Mouse (Mus musculus) heart, adult 2 months (tissue): ENCODE results near the gene Gm20388.

Experiments
- CTCF ChIP-seq: fragments of 200-600 bp; IDR thresholded peaks from 2 replicates; pipeline ENCODE4 v1.8.1; 2022; ENCODE audit warnings: antibody characterized with exemption, mild to moderate bottlenecking, moderate library complexity
- POLR2A ChIP-seq: fragments of 200-500 bp; IDR thresholded peaks from 2 replicates; pipeline ENCODE4 v1.6.1; 2011; ENCODE audit warnings: mild to moderate bottlenecking, low read depth, low read length, control low read depth; ENCODE audit not compliant: insufficient read depth

DNA sequence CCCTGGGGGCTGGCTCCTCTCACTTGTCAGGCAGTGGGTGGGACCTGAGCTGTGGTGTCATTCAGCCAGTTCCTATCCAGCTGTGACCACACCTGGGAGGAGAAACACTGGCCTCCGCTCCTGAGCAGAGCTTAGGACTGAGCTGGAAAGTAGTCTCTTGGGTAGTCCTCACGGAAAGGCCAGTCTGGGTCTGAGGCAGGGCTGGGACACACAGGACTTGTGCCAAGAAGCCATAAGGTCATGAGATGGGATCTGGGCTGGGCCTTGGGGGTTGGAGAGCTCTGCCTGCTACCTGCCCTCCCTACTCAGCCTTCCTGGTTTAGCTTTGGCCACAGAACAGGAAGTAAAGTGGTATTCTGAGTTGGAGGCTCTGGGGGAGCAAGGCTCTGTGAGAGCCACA, 2716.3 kb downstream of the Gm20388 start:
- TF ChIP-seq CTCF (no peak), POLR2A (no peak)
